Mouse (Mus musculus): ENCODE results near the gene Slc8a2. TPM values are rescaled to one million over a fixed set of nuclear protein-coding genes. Genes with fewer than 3 reads are reported as not detected.
A peak's percentile ranks its signal among the peaks of the same experiment; 100 is the strongest.

Slc8a2 gene
- polyA plus RNA-seq, 1 experiment from 2014 or later: 0.07 TPM

DNA sequence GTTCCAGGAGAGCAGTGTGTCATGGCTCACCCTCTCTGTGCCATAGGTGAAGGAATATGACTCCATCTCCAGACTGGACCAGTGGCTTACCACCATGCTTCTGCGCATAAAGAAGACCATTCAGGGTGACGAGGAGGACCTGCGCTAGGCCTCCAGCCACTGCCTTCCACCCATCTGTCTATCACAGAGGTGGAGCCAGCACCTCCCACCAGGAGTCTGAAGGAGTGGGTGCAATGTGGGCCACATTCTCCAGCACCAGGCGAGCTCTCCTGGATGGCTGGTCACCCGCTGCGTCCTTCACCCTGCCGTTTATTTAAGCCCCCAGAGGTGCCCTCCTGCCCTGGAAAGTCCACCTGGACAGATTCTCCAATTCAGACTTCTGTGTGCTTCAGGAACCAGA, 13.2 kb upstream of the Slc8a2 start:
- 95% methylated on average over 7 of the region's 7 CpGs for WGBS

DNA sequence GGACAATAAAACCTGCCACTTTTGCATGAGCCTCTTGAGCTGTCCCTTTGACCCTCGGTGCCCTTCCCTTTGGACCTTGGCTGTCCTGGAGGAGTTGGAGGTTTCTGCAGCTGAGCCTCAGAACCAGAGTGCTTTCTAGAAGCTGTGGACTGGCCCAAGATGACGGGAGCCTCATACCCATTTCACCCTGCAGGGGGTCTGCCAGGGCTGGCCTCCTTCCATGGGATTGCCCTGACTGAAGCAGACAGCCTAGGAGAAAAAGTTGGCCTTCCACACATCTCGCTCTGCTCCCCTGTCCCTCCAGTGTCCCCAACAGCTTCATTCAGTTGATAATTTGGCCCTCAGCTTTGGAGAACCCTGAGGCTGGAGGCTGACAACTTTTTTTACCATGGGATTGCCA, 12.5 kb upstream of the Slc8a2 start:
- no peaks in the 10 kb centered on the region; the same call in 1 of the 2 replicates for H3K4me1 ChIP-seq (replicated peaks; ENCODE audit: control insufficient read depth, insufficient read depth, low read length)
- ATAC-seq (replicated peaks; ENCODE audit: low FRiP score) (no peak), DNase-seq (ENCODE audit: low spot score) (no peak)
- H3K4me3 ChIP-seq (ENCODE audit: low read depth, low read length): no peak overlapping the region
- WGBS: 83% methylated on average over 3 of the region's 3 CpGs
- no peaks in the 10 kb centered on the region for H3K9me3 ChIP-seq (ENCODE audit: control insufficient read depth, low read length)
- no peak overlapping the region for H3K4me2 ChIP-seq
- H3K36me3 ChIP-seq (ENCODE audit: control insufficient read depth, insufficient read depth, low read length): peaks cover 39% of the 10 kb centered on the region
- H3K27ac ChIP-seq (ENCODE audit: low read depth, low read length): no peak overlapping the region
- H3K9ac ChIP-seq (ENCODE audit: low read depth, low read length): no peak overlapping the region
- no peaks in the 10 kb centered on the region for H3K27me3 ChIP-seq (replicated peaks; ENCODE audit: control insufficient read depth, insufficient read depth, low read length)

More for the DNA sequence above, 13.2 kb upstream of the Slc8a2 start:
- Histone ChIP-seq H3K9ac (ENCODE audit: low read depth, low read length) (no peak overlapping the region), H3K27me3 (replicated peaks; ENCODE audit: control insufficient read depth, insufficient read depth, low read length) (no peaks in the 10 kb centered on the region), H3K27ac (ENCODE audit: low read depth, low read length) (no peak overlapping the region), H3K4me2 (no peak overlapping the region), H3K9me3 (ENCODE audit: control insufficient read depth, low read length) (no peaks in the 10 kb centered on the region), H3K4me1 (replicated peaks; ENCODE audit: control insufficient read depth, insufficient read depth, low read length) (no peaks in the 10 kb centered on the region; the same call in 1 of the 2 replicates), H3K4me3 (ENCODE audit: low read depth, low read length) (no peak overlapping the region), H3K36me3 (ENCODE audit: control insufficient read depth, insufficient read depth, low read length) (peaks cover 42% of the 10 kb centered on the region)
- DNase-seq (ENCODE audit: low spot score) (no peak), ATAC-seq (replicated peaks; ENCODE audit: low FRiP score) (no peak)

DNA sequence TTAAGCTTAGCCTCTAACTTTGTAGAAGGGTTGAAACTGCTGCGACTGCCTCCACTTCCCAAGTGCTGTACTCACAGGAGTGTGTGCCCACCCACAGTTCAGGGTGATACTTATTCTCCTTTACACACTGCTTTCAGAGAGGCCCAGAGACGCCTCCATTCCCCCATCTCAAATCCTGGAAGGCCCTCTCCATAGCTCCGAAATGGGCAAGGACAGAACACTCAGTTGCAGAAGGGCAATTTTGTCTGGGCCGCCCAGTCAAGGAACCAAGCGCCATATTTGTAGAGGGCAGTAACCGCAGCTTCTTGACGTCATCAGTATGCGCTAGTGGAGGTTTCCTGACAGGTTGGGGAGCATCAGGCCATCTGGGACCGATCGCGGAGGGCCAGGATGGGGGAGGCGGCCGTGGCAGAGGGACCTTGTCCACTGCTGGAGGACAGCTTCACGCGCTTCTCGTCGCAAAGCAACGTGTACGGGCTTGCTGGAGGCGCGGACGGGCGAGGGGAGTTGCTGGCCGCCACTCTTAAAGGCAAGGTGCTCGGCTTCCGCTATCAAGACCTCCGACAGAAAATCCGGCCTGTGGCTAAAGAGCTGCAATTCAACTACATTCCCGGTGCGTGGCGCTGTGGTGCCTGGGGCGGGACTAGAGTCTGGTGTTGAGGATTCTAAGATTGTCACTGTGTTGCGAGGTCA, 9.9 kb upstream of the Slc8a2 start, which contains the start of gene Kptn:
Gene Kptn, plus strand, starts transcription at position 327 of the 693 bp plus-strand sequence.
- 1% methylated on average over 33 of the region's 33 CpGs for WGBS
- Histone ChIP-seq H3K27me3 (replicated peaks; ENCODE audit: control insufficient read depth, insufficient read depth, low read length) (no peaks in the 10 kb centered on the region), H3K36me3 (ENCODE audit: control insufficient read depth, insufficient read depth, low read length) (peaks cover 21% of the 10 kb centered on the region), H3K9me3 (ENCODE audit: control insufficient read depth, low read length) (no peaks in the 10 kb centered on the region), H3K27ac (ENCODE audit: low read depth, low read length) (peak within 1 kb of the TSS; percentile 63), H3K9ac (ENCODE audit: low read depth, low read length) (peak within 1 kb of the TSS; percentile 84), H3K4me1 (replicated peaks; ENCODE audit: control insufficient read depth, insufficient read depth, low read length) (no peaks in the 10 kb centered on the region; the same call in 1 of the 2 replicates), H3K4me3 (ENCODE audit: low read depth, low read length) (peak within 1 kb of the TSS; percentile 77), H3K4me2 (peak within 1 kb of the TSS; percentile 78)
- peak; percentile 83 for ATAC-seq (replicated peaks; ENCODE audit: low FRiP score)
- DNase-seq (ENCODE audit: low spot score): peak; percentile 93

- Histone ChIP-seq H3K9ac (ENCODE audit: low read depth, low read length) (peak overlapping the region; percentile 84), H3K4me2 (peak overlapping the region; percentile 78), H3K9me3 (ENCODE audit: control insufficient read depth, low read length) (no peaks in the 10 kb centered on the region), H3K27me3 (replicated peaks; ENCODE audit: control insufficient read depth, insufficient read depth, low read length) (no peaks in the 10 kb centered on the region), H3K4me3 (ENCODE audit: low read depth, low read length) (peak overlapping the region; percentile 77), H3K4me1 (replicated peaks; ENCODE audit: control insufficient read depth, insufficient read depth, low read length) (no peaks in the 10 kb centered on the region; the same call in 1 of the 2 replicates), H3K36me3 (ENCODE audit: control insufficient read depth, insufficient read depth, low read length) (peaks cover 16% of the 10 kb centered on the region), H3K27ac (ENCODE audit: low read depth, low read length) (no peak overlapping the region)
- ATAC-seq (replicated peaks; ENCODE audit: low FRiP score) (no peak), DNase-seq (ENCODE audit: low spot score) (no peak)
- WGBS: 38% methylated on average over 9 of the region's 9 CpGs
Measured at GRCm38 (mm10) chr7:16120262-16120600, 9.4 kb upstream of the Slc8a2 start.

GRCm38 (mm10) chr7:16125829-16126228, 3.8 kb upstream of the Slc8a2 start:
- H3K4me2 ChIP-seq: no peak overlapping the region
- H3K27ac ChIP-seq (ENCODE audit: low read depth, low read length): no peak overlapping the region
- DNase-seq (ENCODE audit: low spot score): no peak
- H3K4me1 ChIP-seq (replicated peaks; ENCODE audit: control insufficient read depth, insufficient read depth, low read length): 0 out of 2 replicates have a peak, but pooled peaks cover 7% of the 10 kb centered on the region
- H3K9ac ChIP-seq (ENCODE audit: low read depth, low read length): no peak overlapping the region
- WGBS: 77% methylated on average over 9 of the region's 9 CpGs
- no peak for ATAC-seq (replicated peaks; ENCODE audit: low FRiP score)
- peaks cover 12% of the 10 kb centered on the region for H3K27me3 ChIP-seq (replicated peaks; ENCODE audit: control insufficient read depth, insufficient read depth, low read length)
- no peaks in the 10 kb centered on the region for H3K9me3 ChIP-seq (ENCODE audit: control insufficient read depth, low read length)
- H3K4me3 ChIP-seq (ENCODE audit: low read depth, low read length): no peak overlapping the region
- H3K36me3 ChIP-seq (ENCODE audit: control insufficient read depth, insufficient read depth, low read length): no peaks in the 10 kb centered on the region

GRCm38 (mm10) chr7:16128344-16128743, 1.3 kb upstream of the Slc8a2 start:
- 86% methylated on average over 6 of the region's 6 CpGs for WGBS
- H3K4me2 ChIP-seq: no peak overlapping the region

DNA sequence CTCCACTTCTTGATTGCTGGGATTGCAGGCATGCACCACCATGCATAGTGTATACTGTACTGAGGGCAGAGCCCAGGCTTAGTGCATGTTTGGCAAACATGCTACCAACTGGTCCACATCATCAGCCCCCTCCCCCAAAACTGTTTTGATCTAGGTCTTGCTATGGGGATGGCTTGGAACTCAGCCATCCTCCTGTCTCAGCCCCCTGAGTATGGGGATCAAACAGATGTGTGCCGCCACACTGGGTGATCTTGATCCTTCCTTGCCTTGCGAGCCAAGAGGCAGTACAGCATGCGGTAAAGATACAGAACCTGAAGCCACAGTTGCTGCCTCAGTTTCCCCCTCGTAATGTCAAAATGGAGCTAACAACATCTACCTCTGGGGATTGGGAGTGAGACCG, 727 bp upstream of the Slc8a2 start:
- no peak overlapping the region for H3K4me2 ChIP-seq
- H3K9me3 ChIP-seq (ENCODE audit: control insufficient read depth, low read length): no peaks in the 10 kb centered on the region
- no peak overlapping the region for H3K27ac ChIP-seq (ENCODE audit: low read depth, low read length)
- WGBS: 67% methylated on average over 5 of the region's 5 CpGs
- H3K9ac ChIP-seq (ENCODE audit: low read depth, low read length): no peak overlapping the region
- H3K36me3 ChIP-seq (ENCODE audit: control insufficient read depth, insufficient read depth, low read length): no peaks in the 10 kb centered on the region
- 0 out of 2 replicates have a peak, but pooled peaks cover 7% of the 10 kb centered on the region for H3K4me1 ChIP-seq (replicated peaks; ENCODE audit: control insufficient read depth, insufficient read depth, low read length)
- no peak for DNase-seq (ENCODE audit: low spot score)
- H3K4me3 ChIP-seq (ENCODE audit: low read depth, low read length): no peak overlapping the region
- ATAC-seq (replicated peaks; ENCODE audit: low FRiP score): no peak
- H3K27me3 ChIP-seq (replicated peaks; ENCODE audit: control insufficient read depth, insufficient read depth, low read length): peaks cover 32% of the 10 kb centered on the region

More at GRCm38 (mm10) chr7:16128344-16128743, 1.3 kb upstream of the Slc8a2 start:
- Histone ChIP-seq H3K4me3 (ENCODE audit: low read depth, low read length) (no peak overlapping the region), H3K27me3 (replicated peaks; ENCODE audit: control insufficient read depth, insufficient read depth, low read length) (peaks cover 28% of the 10 kb centered on the region), H3K4me1 (replicated peaks; ENCODE audit: control insufficient read depth, insufficient read depth, low read length) (0 out of 2 replicates have a peak, but pooled peaks cover 7% of the 10 kb centered on the region), H3K36me3 (ENCODE audit: control insufficient read depth, insufficient read depth, low read length) (no peaks in the 10 kb centered on the region), H3K27ac (ENCODE audit: low read depth, low read length) (no peak overlapping the region), H3K9ac (ENCODE audit: low read depth, low read length) (no peak overlapping the region), H3K9me3 (ENCODE audit: control insufficient read depth, low read length) (no peaks in the 10 kb centered on the region)
- ATAC-seq (replicated peaks; ENCODE audit: low FRiP score) (no peak), DNase-seq (ENCODE audit: low spot score) (no peak)

- 0 out of 2 replicates have a peak, but pooled peaks cover 7% of the 10 kb centered on the region for H3K4me1 ChIP-seq (replicated peaks; ENCODE audit: control insufficient read depth, insufficient read depth, low read length)
- H3K9ac ChIP-seq (ENCODE audit: low read depth, low read length): no peak overlapping the region; the same call in none of the 2 replicates
- peak; percentile 53 for ATAC-seq (replicated peaks; ENCODE audit: low FRiP score)
- H3K4me3 ChIP-seq (ENCODE audit: low read depth, low read length): peak overlapping the region; percentile 49
- no peaks in the 10 kb centered on the region for H3K36me3 ChIP-seq (ENCODE audit: control insufficient read depth, insufficient read depth, low read length)
- no peak overlapping the region for H3K27ac ChIP-seq (ENCODE audit: low read depth, low read length)
- WGBS: 3% methylated on average over 38 of the region's 38 CpGs
- H3K4me2 ChIP-seq: peak overlapping the region; percentile 69
- H3K9me3 ChIP-seq (ENCODE audit: control insufficient read depth, low read length): no peaks in the 10 kb centered on the region
- H3K27me3 ChIP-seq (replicated peaks; ENCODE audit: control insufficient read depth, insufficient read depth, low read length): peaks cover 32% of the 10 kb centered on the region
- peak; percentile 66 for DNase-seq (ENCODE audit: low spot score)
Measured at GRCm38 (mm10) chr7:16129846-16130691, 443 bp downstream of the Slc8a2 start.
